Mouse (Mus musculus) brain, embryonic 14.5 days (tissue): ENCODE measurements at regions not wholly inside any gene's neighbourhood (a gene's known extent, or its start where the extent isn't known, plus 50 kb on each side); places are given as distances from the start of the nearest gene placed in this dataset.

ENCODE experiments used
- CTCF ChIP-seq: fragments of 200-500 bp; IDR thresholded peaks from 2 replicates; pipeline ENCODE4 v1.5.1; 2012; ENCODE audit warnings: inconsistent platforms, mild to moderate bottlenecking, moderate library complexity, borderline replicate concordance; ENCODE audit not compliant: insufficient read depth, insufficient read length; ENCODE audit errors: extremely low read depth
- POLR2A ChIP-seq: fragments of 200-500 bp; IDR thresholded peaks from 2 replicates; pipeline ENCODE4 v1.6.1; 2012; ENCODE audit warnings: mild to moderate bottlenecking, inconsistent platforms, borderline replicate concordance; ENCODE audit not compliant: poor library complexity, insufficient read depth, insufficient read length, severe bottlenecking; ENCODE audit errors: extremely low read depth

GRCm38 (mm10) chr12:14515588-14515987 lies 363.7 kb upstream of the Fam84a start:
- TF ChIP-seq POLR2A (no peak), CTCF (no peak)
